Mouse (Mus musculus) myocyte (in vitro differentiated cells): ENCODE measurements around the gene Olfr64.

ENCODE experiments used
- MAX ChIP-seq: IDR thresholded peaks from one replicate; pipeline ENCODE4 v1.6.1; 2011; ENCODE audit warnings: low read depth, mild to moderate bottlenecking, control low read depth
- MYOG ChIP-seq, 3 experiments: IDR thresholded peaks; one replicate each; pipeline ENCODE4 v1.6.1; 2011; ENCODE audit warnings: control low read depth in 2 of 3, low read depth in 2 of 3, mild to moderate bottlenecking in 2 of 3; ENCODE audit not compliant: insufficient read length in 2 of 3, control insufficient read depth in 1 of 3, insufficient read depth in 1 of 3
- POLR2A ChIP-seq: IDR thresholded peaks from one replicate; pipeline ENCODE4 v1.6.1; 2011; ENCODE audit warnings: low read depth, mild to moderate bottlenecking, control low read depth, moderate library complexity; ENCODE audit not compliant: insufficient read length
- TCF12 ChIP-seq: IDR thresholded peaks from one replicate; pipeline ENCODE4 v1.6.1; 2011; ENCODE audit warnings: mild to moderate bottlenecking, control low read depth; ENCODE audit not compliant: poor library complexity, insufficient read depth, severe bottlenecking
- TCF3 ChIP-seq: IDR thresholded peaks from one replicate; pipeline ENCODE4 v1.6.1; 2011; ENCODE audit warnings: low read depth, control low read depth; ENCODE audit not compliant: insufficient read length
- USF1 ChIP-seq: IDR thresholded peaks from one replicate; pipeline ENCODE4 v1.6.1; 2011; ENCODE audit warnings: low read depth, mild to moderate bottlenecking, control low read depth, moderate library complexity

- TF ChIP-seq TCF12: no peak
- TF ChIP-seq POLR2A: no peak
- no peak for TF ChIP-seq MYOG (IDR thresholded peaks at IDR 0.05; ENCODE audit: control insufficient read depth in 1 of 3, insufficient read depth in 1 of 3, insufficient read length in 2 of 3, low read depth in 2 of 3)
- no peak for TF ChIP-seq TCF3
- no peak for TF ChIP-seq MAX
- TF ChIP-seq USF1: no peak
Measured at GRCm38 (mm10) chr7:103942730-103943129, 48.4 kb upstream of the Olfr64 start.
